Comparison of ENCODE assay signal across 8 mouse cellular contexts in genomic region chr3:90585595-90585994, GRCm38 (mm10). TPM values are rescaled to one million over a fixed set of nuclear protein-coding genes. Genes with fewer than 3 reads are reported as not detected.
DNase-seq lines count a peak whose midpoint lies in the region; ATAC-seq and TF ChIP-seq lines count a peak whose summit lies in the region.

No protein-coding gene starts in this region.

- no peak overlapping the region for H3K27ac ChIP-seq in liver, embryonic 13.5 days
- no peak overlapping the region for H3K27ac ChIP-seq in neural tube, embryonic 13.5 days (replicated peaks)
- H3K27ac ChIP-seq in testis, adult 2 months (ENCODE audit: control insufficient read depth, insufficient read depth, low read depth, low read length): no peak overlapping the region

- DNase-seq in 3134 (ENCODE audit: extremely low read depth, insufficient read length, low spot score): peak; percentile 72
- DNase-seq in WW6 (ENCODE audit: low read depth, low spot score): peak; percentile 60
- peak; percentile 73 for DNase-seq in embryo, embryonic 9.5 days (ENCODE audit: extremely low spot score)
- peak; percentile 64 to 77 for DNase-seq in heart, adult 9 months (ENCODE audit: low spot score in 2 of 2)
- DNase-seq in kidney, postnatal 25 days: peak; percentile 39 to 60
- peak; percentile 9 for DNase-seq in liver, embryonic 13.5 days

- no peak for ATAC-seq in liver, embryonic 13.5 days (ENCODE audit: low read depth)
- ATAC-seq in neural tube, embryonic 13.5 days (ENCODE audit: low read depth): 0 out of 2 replicates have a peak, but pooled peaks have one; percentile 40

- no peak overlapping the region for H3K4me2 ChIP-seq in liver, embryonic 13.5 days
- no peak overlapping the region for H3K4me2 ChIP-seq in neural tube, embryonic 13.5 days

- no peak overlapping the region for H3K4me3 ChIP-seq in liver, embryonic 13.5 days (replicated peaks)
- H3K4me3 ChIP-seq in neural tube, embryonic 13.5 days: no peak overlapping the region
- H3K4me3 ChIP-seq in testis, adult 2 months (ENCODE audit: control insufficient read depth, low read depth, low read length): no peak overlapping the region; the same call in 1 of the 2 replicates

- H3K27me3 ChIP-seq in liver, embryonic 13.5 days: no peaks in the 10 kb centered on the region
- H3K27me3 ChIP-seq in neural tube, embryonic 13.5 days: no peaks in the 10 kb centered on the region
- H3K27me3 ChIP-seq in testis, adult 2 months (ENCODE audit: control insufficient read depth, insufficient read depth, low read length): no peaks in the 10 kb centered on the region

- no peak overlapping the region for H3K9ac ChIP-seq in liver, embryonic 13.5 days
- no peak overlapping the region for H3K9ac ChIP-seq in neural tube, embryonic 13.5 days

- 30% methylated on average over 5 of the region's 5 CpGs for WGBS in liver, embryonic 13.5 days (ENCODE audit: insufficient replicate concordance)
- WGBS in neural tube, embryonic 13.5 days: 34% methylated on average over 5 of the region's 5 CpGs

- peak; percentile 79 for TF ChIP-seq CTCF in testis, adult 2 months (IDR thresholded peaks at IDR 0.05; ENCODE audit: control insufficient read depth, insufficient read depth, insufficient replicate concordance, low read depth, low read length)

- H3K9me3 ChIP-seq in liver, embryonic 13.5 days (replicated peaks): no peaks in the 10 kb centered on the region
- H3K9me3 ChIP-seq in neural tube, embryonic 13.5 days: no peaks in the 10 kb centered on the region

- no peaks in the 10 kb centered on the region for H3K36me3 ChIP-seq in liver, embryonic 13.5 days
- H3K36me3 ChIP-seq in neural tube, embryonic 13.5 days: no peaks in the 10 kb centered on the region
- H3K36me3 ChIP-seq in testis, adult 2 months (ENCODE audit: control insufficient read depth, insufficient read depth, low read length): no peaks in the 10 kb centered on the region

- no peaks in the 10 kb centered on the region for H3K4me1 ChIP-seq in liver, embryonic 13.5 days (replicated peaks)
- no peaks in the 10 kb centered on the region for H3K4me1 ChIP-seq in neural tube, embryonic 13.5 days (replicated peaks)
- H3K4me1 ChIP-seq in testis, adult 2 months (ENCODE audit: control insufficient read depth, insufficient read depth, low read length): peaks cover 14% of the 10 kb centered on the region

- TF ChIP-seq POLR2A in testis, adult 2 months (IDR thresholded peaks at IDR 0.05; ENCODE audit: control insufficient read depth, low read depth, low read length): no peak

RNA-seq across cellular contexts. Expression of gene S100a2, which starts 4.5 kb away (rescaled TPM):
- not detected in 2 replicates for polyA plus RNA-seq in liver, embryonic 13.5 days (2015; fragmentation: Nextera tagmentation; extraction: Ambion mirVana)
- not detected in 2 replicates for polyA plus RNA-seq in neural tube, embryonic 13.5 days (2015; fragmentation: Nextera tagmentation; extraction: Ambion mirVana)
- polyA plus RNA-seq in testis, adult 2 months (2012; rRNA removed): not detected in 2 replicates

RNA-seq across cellular contexts. Expression of gene Gm42674, which starts 16.1 kb away (rescaled TPM):
- not detected in 2 replicates for polyA plus RNA-seq in liver, embryonic 13.5 days (2015; fragmentation: Nextera tagmentation; extraction: Ambion mirVana)
- not detected in 2 replicates for polyA plus RNA-seq in neural tube, embryonic 13.5 days (2015; fragmentation: Nextera tagmentation; extraction: Ambion mirVana)
- polyA plus RNA-seq in testis, adult 2 months (2012; rRNA removed): not detected in 2 replicates

RNA-seq across cellular contexts. Expression of gene S100a4, which starts 18.0 kb away (rescaled TPM):
- 0.58 and 0.59 TPM in 2 replicates for polyA plus RNA-seq in liver, embryonic 13.5 days (2015; fragmentation: Nextera tagmentation; extraction: Ambion mirVana)
- not detected in 2 replicates for polyA plus RNA-seq in neural tube, embryonic 13.5 days (2015; fragmentation: Nextera tagmentation; extraction: Ambion mirVana)
- 0.96 and 1.9 TPM in 2 replicates for polyA plus RNA-seq in testis, adult 2 months (2012; rRNA removed)

RNA-seq across cellular contexts. Expression of gene S100a5, which starts 22.7 kb away (rescaled TPM):
- polyA plus RNA-seq in liver, embryonic 13.5 days (2015; fragmentation: Nextera tagmentation; extraction: Ambion mirVana): not detected in 2 replicates
- not detected in 2 replicates for polyA plus RNA-seq in neural tube, embryonic 13.5 days (2015; fragmentation: Nextera tagmentation; extraction: Ambion mirVana)
- not detected in 2 replicates for polyA plus RNA-seq in testis, adult 2 months (2012; rRNA removed)

RNA-seq across cellular contexts. Expression of gene S100a3, which starts 25.2 kb away (rescaled TPM):
- polyA plus RNA-seq in liver, embryonic 13.5 days (2015; fragmentation: Nextera tagmentation; extraction: Ambion mirVana): not detected in 2 replicates
- 1.4 and 1.9 TPM in 2 replicates for polyA plus RNA-seq in neural tube, embryonic 13.5 days (2015; fragmentation: Nextera tagmentation; extraction: Ambion mirVana)
- not detected in 2 replicates for polyA plus RNA-seq in testis, adult 2 months (2012; rRNA removed)

Comparison
In these comparisons a context has a peak if more than half of its experiments do, and no peak if none do; other contexts are left out.
1. DNase-seq: peak in every context shown above with its lines; median percentile 73 in embryo, embryonic 9.5 days; 72 in 3134; 70 in heart, adult 9 months; 60 in WW6; 50 in kidney, postnatal 25 days; 9 in liver, embryonic 13.5 days.